Mouse (Mus musculus): ENCODE measurements around the gene Degs2. TPM values are rescaled to one million over a fixed set of nuclear protein-coding genes. Genes with fewer than 3 reads are reported as not detected.

The Degs2 gene
- total and polyA plus RNA-seq, 2 experiments from 2014 or later = 0.88 TPM; not detected in 1

- Histone ChIP-seq H3K27me3 (ENCODE audit: insufficient read depth, low read length) (no peaks in the 10 kb centered on the region), H3K9ac (no peak overlapping the region), H3K9me3 (ENCODE audit: low read length) (no peaks in the 10 kb centered on the region), H3K27ac (ENCODE audit: low read depth, low read length) (no peak overlapping the region), H3K4me2 (ENCODE audit: low read depth) (no peak overlapping the region), H3K4me3 (ENCODE audit: low read depth, low read length) (no peak overlapping the region), H3K4me1 (ENCODE audit: insufficient read depth) (no peaks in the 10 kb centered on the region), H3K36me3 (ENCODE audit: insufficient read depth) (peaks cover 56% of the 10 kb centered on the region)
- TF ChIP-seq CTCF (IDR thresholded peaks at IDR 0.05; ENCODE audit: low read depth) = no peak
- 90% methylated on average over 11 of the region's 11 CpGs for WGBS
- no peak for DNase-seq
- ATAC-seq = no peak
These were observed 48.5 kb downstream of the Degs2 start for GRCm38 (mm10) chr12:108653358-108654335.

- no peaks in the 10 kb centered on the region for H3K4me1 ChIP-seq (ENCODE audit: insufficient read depth)
- H3K36me3 ChIP-seq (ENCODE audit: insufficient read depth) = peaks cover 50% of the 10 kb centered on the region
- H3K4me3 ChIP-seq (ENCODE audit: low read depth, low read length) = no peak overlapping the region
- H3K27ac ChIP-seq (ENCODE audit: low read depth, low read length) = no peak overlapping the region
- H3K27me3 ChIP-seq (ENCODE audit: insufficient read depth, low read length) = no peaks in the 10 kb centered on the region
- TF ChIP-seq CTCF (IDR thresholded peaks at IDR 0.05; ENCODE audit: low read depth) = no peak
- H3K4me2 ChIP-seq (ENCODE audit: low read depth) = no peak overlapping the region
- DNase-seq (peak; percentile 10), ATAC-seq (no peak)
- WGBS = 46% methylated on average over 7 of the region's 7 CpGs
- H3K9ac ChIP-seq = no peak overlapping the region
- H3K9me3 ChIP-seq (ENCODE audit: low read length) = no peaks in the 10 kb centered on the region
These were observed 51.0 kb downstream of the Degs2 start for GRCm38 (mm10) chr12:108651053-108651660.

GRCm38 (mm10) chr12:108647784-108648183, 54.3 kb downstream of the Degs2 start:
- no peaks in the 10 kb centered on the region for H3K9me3 ChIP-seq (ENCODE audit: low read length)
- no peak overlapping the region for H3K9ac ChIP-seq
- no peak overlapping the region for H3K4me2 ChIP-seq (ENCODE audit: low read depth)
- H3K36me3 ChIP-seq (ENCODE audit: insufficient read depth) = peaks cover 29% of the 10 kb centered on the region
- DNase-seq = no peak
- H3K27ac ChIP-seq (ENCODE audit: low read depth, low read length) = no peak overlapping the region
- H3K27me3 ChIP-seq (ENCODE audit: insufficient read depth, low read length) = no peaks in the 10 kb centered on the region
- ATAC-seq = no peak
- no peaks in the 10 kb centered on the region for H3K4me1 ChIP-seq (ENCODE audit: insufficient read depth)
- no peak for TF ChIP-seq CTCF (IDR thresholded peaks at IDR 0.05; ENCODE audit: low read depth)
- no peak overlapping the region for H3K4me3 ChIP-seq (ENCODE audit: low read depth, low read length)

GRCm38 (mm10) chr12:108646234-108646633, 55.9 kb downstream of the Degs2 start:
- no peak overlapping the region for H3K27ac ChIP-seq (ENCODE audit: low read depth, low read length)
- 93% methylated on average over 1 of the region's 1 CpGs for WGBS
- no peak overlapping the region for H3K9ac ChIP-seq
- H3K4me3 ChIP-seq (ENCODE audit: low read depth, low read length) = no peak overlapping the region
- no peak for TF ChIP-seq CTCF (IDR thresholded peaks at IDR 0.05; ENCODE audit: low read depth)
- H3K4me2 ChIP-seq (ENCODE audit: low read depth) = no peak overlapping the region
- H3K9me3 ChIP-seq (ENCODE audit: low read length) = no peaks in the 10 kb centered on the region
- no peaks in the 10 kb centered on the region for H3K27me3 ChIP-seq (ENCODE audit: insufficient read depth, low read length)
- DNase-seq (no peak), ATAC-seq (no peak)
- H3K4me1 ChIP-seq (ENCODE audit: insufficient read depth) = no peaks in the 10 kb centered on the region
- peaks cover 18% of the 10 kb centered on the region for H3K36me3 ChIP-seq (ENCODE audit: insufficient read depth)

GRCm38 (mm10) chr12:108642019-108642418, 60.1 kb downstream of the Degs2 start:
- Histone ChIP-seq H3K36me3 (ENCODE audit: insufficient read depth) (no peaks in the 10 kb centered on the region), H3K4me2 (ENCODE audit: low read depth) (no peak overlapping the region), H3K9ac (no peak overlapping the region), H3K9me3 (ENCODE audit: low read length) (no peaks in the 10 kb centered on the region), H3K27ac (ENCODE audit: low read depth, low read length) (no peak overlapping the region), H3K4me3 (ENCODE audit: low read depth, low read length) (no peak overlapping the region), H3K27me3 (ENCODE audit: insufficient read depth, low read length) (no peaks in the 10 kb centered on the region), H3K4me1 (ENCODE audit: insufficient read depth) (no peaks in the 10 kb centered on the region)
- TF ChIP-seq CTCF (IDR thresholded peaks at IDR 0.05; ENCODE audit: low read depth) = no peak
- ATAC-seq (no peak), DNase-seq (no peak)
- 97% methylated on average over 3 of the region's 3 CpGs for WGBS

GRCm38 (mm10) chr12:108639126-108639525, 63.0 kb downstream of the Degs2 start:
- no peaks in the 10 kb centered on the region for H3K4me1 ChIP-seq (ENCODE audit: insufficient read depth)
- H3K36me3 ChIP-seq (ENCODE audit: insufficient read depth) = no peaks in the 10 kb centered on the region
- no peaks in the 10 kb centered on the region for H3K9me3 ChIP-seq (ENCODE audit: low read length)
- H3K9ac ChIP-seq = no peak overlapping the region
- H3K27ac ChIP-seq (ENCODE audit: low read depth, low read length) = no peak overlapping the region
- H3K27me3 ChIP-seq (ENCODE audit: insufficient read depth, low read length) = no peaks in the 10 kb centered on the region
- no peak for DNase-seq
- H3K4me2 ChIP-seq (ENCODE audit: low read depth) = no peak overlapping the region
- ATAC-seq = no peak
- no peak overlapping the region for H3K4me3 ChIP-seq (ENCODE audit: low read depth, low read length)
- no peak for TF ChIP-seq CTCF (IDR thresholded peaks at IDR 0.05; ENCODE audit: low read depth)
- 93% methylated on average over 3 of the region's 3 CpGs for WGBS

- Histone ChIP-seq H3K9ac (no peak overlapping the region), H3K36me3 (ENCODE audit: insufficient read depth) (no peaks in the 10 kb centered on the region), H3K4me3 (ENCODE audit: low read depth, low read length) (no peak overlapping the region), H3K4me2 (ENCODE audit: low read depth) (no peak overlapping the region), H3K27ac (ENCODE audit: low read depth, low read length) (no peak overlapping the region), H3K9me3 (ENCODE audit: low read length) (no peaks in the 10 kb centered on the region), H3K4me1 (ENCODE audit: insufficient read depth) (no peaks in the 10 kb centered on the region), H3K27me3 (ENCODE audit: insufficient read depth, low read length) (no peaks in the 10 kb centered on the region)
- no peak for ATAC-seq
- TF ChIP-seq CTCF (IDR thresholded peaks at IDR 0.05; ENCODE audit: low read depth) = no peak
- WGBS = 89% methylated on average over 5 of the region's 5 CpGs
- DNase-seq = no peak
These were observed 64.7 kb downstream of the Degs2 start for GRCm38 (mm10) chr12:108637440-108637839.

Data from forebrain, postnatal 0 days (tissue).